Mouse (Mus musculus): ENCODE results near the gene Noc2l. TPM values are rescaled to one million over a fixed set of nuclear protein-coding genes. Genes with fewer than 3 reads are reported as not detected.

Gene Noc2l
- total and polyA plus RNA-seq, 3 experiments, result 122 to 234 (median 164) TPM

DNA sequence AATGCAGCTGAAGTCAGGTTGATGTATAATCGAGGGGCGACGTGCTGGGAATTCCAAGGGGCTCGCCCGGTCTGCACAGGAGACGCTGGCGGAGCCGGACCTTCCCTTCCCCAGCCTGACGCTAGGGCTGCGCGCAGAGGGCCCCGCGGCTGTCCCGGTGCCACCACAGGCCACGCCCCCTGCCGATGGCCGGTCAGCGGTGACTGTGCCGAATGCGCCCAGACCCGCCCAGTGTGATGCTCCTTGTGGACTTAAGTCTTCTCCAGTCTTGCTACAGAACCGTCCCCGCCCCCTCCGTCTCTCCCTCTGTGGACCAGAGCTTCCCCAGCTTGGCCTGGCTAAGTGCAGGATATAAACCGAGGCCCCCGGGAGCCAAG, 38.0 kb upstream of the Noc2l start:
- H3K36me3 ChIP-seq (ENCODE audit: control insufficient read depth in 1 of 2, insufficient read depth in 2 of 2, low read length in 2 of 2), result peaks cover 0 to 15% of the 10 kb centered on the region in 2 experiments; a peak in 2 of 4 replicates
- H3K9ac ChIP-seq (ENCODE audit: control insufficient read depth, low read depth, low read length, poor library complexity, severe bottlenecking), result peak overlapping the region; percentile 62
- H3K27me3 ChIP-seq (ENCODE audit: control insufficient read depth in 1 of 2, insufficient read depth in 2 of 2, low read length in 2 of 2), result no peaks in the 10 kb centered on the region
- peaks cover 9 to 14% of the 10 kb centered on the region in 2 experiments; a peak in 3 of 4 replicates for H3K4me1 ChIP-seq (ENCODE audit: control insufficient read depth in 1 of 2, insufficient read depth in 2 of 2, low read length in 2 of 2)
- H3K79me2 ChIP-seq (ENCODE audit: control insufficient read depth, insufficient read depth, low read length, poor library complexity), result peaks cover 6% of the 10 kb centered on the region; the same call in 1 of the 2 replicates
- H3K4me3 ChIP-seq (ENCODE audit: control insufficient read depth in 1 of 2, insufficient read depth in 1 of 2, low read depth in 2 of 2, low read length in 2 of 2), result peak overlapping the region; percentile 75 to 83
- DNase-seq (ENCODE audit: low read depth, low spot score), result peak; percentile 80
- TF ChIP-seq USF2 (IDR thresholded peaks at IDR 0.05; ENCODE audit: borderline replicate concordance in 1 of 2, insufficient read depth in 1 of 2, low read depth in 1 of 2, low read length in 2 of 2) (no peak), CTCF (IDR thresholded peaks at IDR 0.05 in 2 of 3, conservative IDR thresholded peaks at IDR 0.05 in 1 of 3; ENCODE audit: control insufficient read depth in 1 of 3, insufficient read depth in 1 of 3, low read depth in 2 of 3, low read length in 3 of 3, poor library complexity in 1 of 3, severe bottlenecking in 1 of 3) (no peak), MXI1 (IDR thresholded peaks at IDR 0.05; ENCODE audit: low read depth, low read length) (peak; percentile 30; the same call in 1 of the 2 replicates), KAT2A (conservative IDR thresholded peaks at IDR 0.05; ENCODE audit: low read depth, low read length) (no peak), MAX (IDR thresholded peaks at IDR 0.05; ENCODE audit: low read length) (no peak), TAL1 (IDR thresholded peaks at IDR 0.05; ENCODE audit: low read length) (no peak), MAZ (IDR thresholded peaks at IDR 0.05; ENCODE audit: low read depth, low read length) (peak; percentile 8; the same call in 1 of the 2 replicates), TCF12 (IDR thresholded peaks at IDR 0.05; ENCODE audit: low read depth, low read length) (0 out of 2 replicates have a peak, but pooled peaks have one; percentile 2), ZC3H11A (IDR thresholded peaks at IDR 0.05; ENCODE audit: low read depth, low read length) (no peak), SIN3A (IDR thresholded peaks at IDR 0.05; ENCODE audit: low read length) (0 out of 2 replicates have a peak, but pooled peaks have one; percentile 15), NRF1 (IDR thresholded peaks at IDR 0.05; ENCODE audit: insufficient read depth, low read depth, low read length, poor library complexity, severe bottlenecking) (0 out of 2 replicates have a peak, but pooled peaks have one; percentile 23), MAFK (IDR thresholded peaks at IDR 0.05; ENCODE audit: borderline replicate concordance, low read depth, low read length) (no peak), POLR2A (IDR thresholded peaks at IDR 0.05; ENCODE audit: control insufficient read depth in 1 of 2, insufficient read depth in 1 of 2, low read depth in 1 of 2, low read length in 2 of 2, poor library complexity in 1 of 2) (no peak), JUND (IDR thresholded peaks at IDR 0.05; ENCODE audit: low read depth, low read length) (no peak)
- no peaks in the 10 kb centered on the region for H3K9me3 ChIP-seq (replicated peaks; ENCODE audit: insufficient read depth, low read length)
- H3K27ac ChIP-seq (ENCODE audit: control insufficient read depth, low read depth, low read length), result no peak overlapping the region

- no peaks in the 10 kb centered on the region for H3K9me3 ChIP-seq (replicated peaks; ENCODE audit: insufficient read depth, low read length)
- H3K4me1 ChIP-seq (ENCODE audit: control insufficient read depth in 1 of 2, insufficient read depth in 2 of 2, low read length in 2 of 2), result peaks cover 9 to 30% of the 10 kb centered on the region in 2 experiments; a peak in 3 of 4 replicates
- DNase-seq (ENCODE audit: low read depth, low spot score), result peak; percentile 67
- TF ChIP-seq ZNF384 (IDR thresholded peaks at IDR 0.05; ENCODE audit: low read depth, low read length), result peak; percentile 44; the same call in 1 of the 2 replicates
- TF ChIP-seq KAT2A (conservative IDR thresholded peaks at IDR 0.05; ENCODE audit: low read depth, low read length), result no peak
- peak; percentile 76 for TF ChIP-seq SIN3A (IDR thresholded peaks at IDR 0.05; ENCODE audit: low read length)
- TF ChIP-seq BHLHE40 (IDR thresholded peaks at IDR 0.05; ENCODE audit: borderline replicate concordance, low read depth, low read length), result 0 out of 2 replicates have a peak, but pooled peaks have one; percentile 16
- 0 out of 2 replicates have a peak, but pooled peaks have one; percentile 10 for TF ChIP-seq HCFC1 (IDR thresholded peaks at IDR 0.05; ENCODE audit: low read depth, low read length)
- no peak for TF ChIP-seq CTCF (IDR thresholded peaks at IDR 0.05 in 2 of 3, conservative IDR thresholded peaks at IDR 0.05 in 1 of 3; ENCODE audit: control insufficient read depth in 1 of 3, insufficient read depth in 1 of 3, low read depth in 2 of 3, low read length in 3 of 3, poor library complexity in 1 of 3, severe bottlenecking in 1 of 3)
- TF ChIP-seq CHD1 (IDR thresholded peaks at IDR 0.05; ENCODE audit: low read depth, low read length), result peak; percentile 58; the same call in 1 of the 2 replicates
- TF ChIP-seq POLR2A (IDR thresholded peaks at IDR 0.05; ENCODE audit: control insufficient read depth in 1 of 2, insufficient read depth in 1 of 2, low read depth in 1 of 2, low read length in 2 of 2, poor library complexity in 1 of 2), result peak in 1 of 2 experiments; percentile 40; a peak in 1 of 4 replicates
- TF ChIP-seq NELFE (IDR thresholded peaks at IDR 0.05; ENCODE audit: low read depth, low read length), result peak; percentile 30; the same call in 1 of the 2 replicates
- peak; percentile 74 for TF ChIP-seq TBP (IDR thresholded peaks at IDR 0.05; ENCODE audit: low read depth, low read length)
- no peak for TF ChIP-seq MAFK (IDR thresholded peaks at IDR 0.05; ENCODE audit: borderline replicate concordance, low read depth, low read length)
- TF ChIP-seq ETS1 (IDR thresholded peaks at IDR 0.05; ENCODE audit: low read depth, low read length), result peak; percentile 74
- no peaks in the 10 kb centered on the region for H3K27me3 ChIP-seq (ENCODE audit: control insufficient read depth in 1 of 2, insufficient read depth in 2 of 2, low read length in 2 of 2)
- peaks cover 21% of the 10 kb centered on the region for H3K79me2 ChIP-seq (ENCODE audit: control insufficient read depth, insufficient read depth, low read length, poor library complexity)
- H3K27ac ChIP-seq (ENCODE audit: control insufficient read depth, low read depth, low read length), result peak within 1 kb of the TSS; percentile 75
- peak within 1 kb of the TSS; percentile 76 for H3K9ac ChIP-seq (ENCODE audit: control insufficient read depth, low read depth, low read length, poor library complexity, severe bottlenecking)
- H3K4me3 ChIP-seq (ENCODE audit: control insufficient read depth in 1 of 2, insufficient read depth in 1 of 2, low read depth in 2 of 2, low read length in 2 of 2), result peak within 1 kb of the TSS; percentile 80
- peaks cover 0 to 15% of the 10 kb centered on the region in 2 experiments; a peak in 2 of 4 replicates for H3K36me3 ChIP-seq (ENCODE audit: control insufficient read depth in 1 of 2, insufficient read depth in 2 of 2, low read length in 2 of 2)
Measured at GRCm38 (mm10) chr4:156200623-156201475, 35.0 kb upstream of the Noc2l start, which contains the start of gene Isg15. TSS of gene Isg15 (minus strand) at chr4:156200818.

All from MEL (cell line).